Mouse (Mus musculus): Measurements from ENCODE around the gene Polr1d.

The Polr1d gene

GRCm38 (mm10) chr5:147054747-147055270, 22.0 kb upstream of the Polr1d start:
- in situ Hi-C loops (cut with MboI, MseI), result loop anchor here in 1 of 2 experiments (25.0 kb wide), 1 partner anchor 843 kb away; the partner anchor contains the start of gene Rnf6

DNA sequence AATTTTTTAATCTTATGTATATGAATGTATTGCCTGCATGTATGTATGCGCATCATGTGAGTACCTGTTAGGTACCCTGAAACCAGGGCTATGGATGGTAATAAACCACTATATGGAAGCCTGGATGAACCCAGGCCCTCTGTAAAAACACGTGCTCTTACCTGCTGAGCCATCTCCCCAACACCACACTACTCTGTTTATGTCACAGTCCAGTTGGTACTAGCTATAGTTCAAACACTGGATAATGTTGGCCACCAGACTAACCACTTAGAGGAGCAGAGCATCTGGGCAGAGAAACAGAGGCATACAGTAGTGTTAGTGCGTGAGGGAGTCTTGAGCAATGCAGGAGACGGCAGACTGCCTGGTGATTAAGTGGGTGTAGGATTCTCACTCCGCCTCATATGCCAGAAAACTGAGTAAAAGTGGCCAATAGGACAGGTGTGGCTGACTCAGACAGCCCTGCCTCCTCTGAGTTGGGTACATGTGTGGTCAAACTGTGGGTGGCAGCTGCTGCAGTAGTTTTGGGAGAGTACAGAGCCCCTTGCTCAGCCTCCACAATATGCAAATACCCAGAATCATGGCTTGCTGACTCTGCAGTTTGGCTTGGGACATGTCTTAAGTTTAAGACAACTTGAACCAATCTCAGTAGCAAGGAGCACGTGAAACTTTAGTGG, 21.1 kb upstream of the Polr1d start:
- in situ Hi-C loops (cut with MboI, MseI), result loop anchor here in 1 of 2 experiments (25.0 kb wide), 1 partner anchor 843 kb away; the partner anchor contains the start of gene Rnf6

GRCm38 (mm10) chr5:147056712-147057290, 20.0 kb upstream of the Polr1d start:
- in situ Hi-C loops (cut with MboI, MseI), result loop anchor here in 1 of 2 experiments (25.0 kb wide), 1 partner anchor 844 kb away; the partner anchor contains the start of gene Rnf6

DNA sequence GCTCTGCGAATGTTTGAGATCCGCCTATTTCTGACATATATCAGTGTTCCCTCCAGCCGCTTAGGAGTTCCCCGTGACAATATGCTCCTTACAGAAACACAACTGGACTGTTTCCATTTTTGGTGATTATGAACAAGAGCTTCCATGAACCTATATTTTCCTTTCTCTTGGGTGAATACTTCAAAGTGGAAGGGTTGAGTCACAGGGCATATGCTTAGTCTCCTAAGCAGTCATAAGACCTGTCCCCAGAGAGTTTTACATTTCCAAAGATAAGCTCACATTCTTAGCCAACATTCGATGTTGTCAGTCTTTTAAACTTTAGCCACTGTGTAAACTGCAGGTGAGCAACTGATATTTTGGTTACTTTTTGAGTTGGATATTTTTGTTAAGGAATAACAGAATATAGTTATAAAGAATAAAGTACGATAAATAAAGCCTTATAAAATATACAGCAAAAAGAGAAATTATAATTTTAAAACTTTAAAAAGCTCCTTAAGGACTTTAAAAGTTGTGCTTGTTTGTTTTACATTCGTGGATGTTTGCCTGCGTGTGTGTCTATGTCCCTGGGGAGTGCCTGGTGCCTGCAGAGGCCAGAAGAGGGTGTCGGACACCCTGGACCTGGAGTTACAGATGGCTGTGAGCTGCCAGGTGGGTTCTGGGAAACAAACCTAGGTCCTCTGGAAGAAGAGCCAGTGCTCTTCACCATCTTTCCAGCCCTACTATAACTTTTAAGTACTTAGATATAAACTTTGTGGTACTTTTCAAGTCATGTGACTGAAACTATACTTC, 19.0 kb upstream of the Polr1d start:
- in situ Hi-C loops (cut with MboI, MseI), result loop anchor here in 1 of 2 experiments (25.0 kb wide), 1 partner anchor 846 kb away; the partner anchor contains the start of gene Rnf6

DNA sequence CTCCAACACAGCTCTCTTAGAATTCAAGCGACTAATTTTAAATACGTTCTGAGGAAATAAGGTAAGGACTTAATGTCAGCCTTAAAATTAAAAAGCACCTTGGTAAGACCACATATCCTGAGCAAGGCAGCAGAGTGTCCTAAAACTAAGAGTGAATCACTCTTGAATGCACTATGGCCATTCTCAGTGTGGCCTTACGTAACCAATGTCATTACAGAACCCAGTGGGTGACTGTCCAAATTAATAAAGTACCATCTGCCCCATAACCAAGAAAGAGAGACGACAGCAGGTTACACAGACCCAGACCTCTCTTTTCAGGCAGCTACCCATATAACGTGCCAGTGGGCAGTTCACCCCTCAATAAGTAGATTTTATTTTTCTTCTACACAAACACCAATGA, 18.2 kb upstream of the Polr1d start:
- in situ Hi-C loops (cut with MboI, MseI), result loop anchor here in 1 of 2 experiments (25.0 kb wide), 1 partner anchor 846 kb away; the partner anchor contains the start of gene Rnf6

- in situ Hi-C loops (cut with MboI, MseI), result loop anchor here in 1 of 2 experiments (25.0 kb wide), 1 partner anchor 847 kb away; the partner anchor contains the start of gene Rnf6
Measured at GRCm38 (mm10) chr5:147059319-147059718, 17.5 kb upstream of the Polr1d start.

- in situ Hi-C loops (cut with MboI, MseI), result loop anchor here in 1 of 2 experiments (25.0 kb wide), 1 partner anchor 848 kb away; the partner anchor contains the start of gene Rnf6
Measured at GRCm38 (mm10) chr5:147060024-147060423, 16.8 kb upstream of the Polr1d start.

DNA sequence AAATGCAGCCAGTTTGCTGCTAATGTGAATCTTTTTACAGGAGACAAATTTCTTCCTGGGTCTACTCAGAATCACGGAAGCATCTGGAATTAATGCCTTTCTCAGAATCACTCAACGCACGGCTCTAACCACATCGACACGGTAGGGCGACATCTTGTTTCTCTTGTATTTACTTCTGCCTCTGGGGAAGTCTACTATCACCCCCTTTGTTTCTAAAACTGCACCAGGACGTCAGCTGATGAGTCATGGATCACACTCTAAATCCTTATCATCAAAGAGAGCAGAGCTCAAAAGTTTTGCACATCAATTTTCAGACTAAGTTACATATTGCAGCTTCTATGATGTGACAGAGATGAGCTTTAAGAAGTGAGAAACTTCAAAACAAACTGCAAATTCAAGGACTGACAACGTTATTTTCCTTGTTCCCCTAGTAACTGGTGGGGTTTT, 13.6 kb upstream of the Polr1d start:
- in situ Hi-C loops (cut with MboI, MseI), result loop anchor here in 1 of 2 experiments (25.0 kb wide), 1 partner anchor 851 kb away; the partner anchor contains the start of gene Rnf6

DNA sequence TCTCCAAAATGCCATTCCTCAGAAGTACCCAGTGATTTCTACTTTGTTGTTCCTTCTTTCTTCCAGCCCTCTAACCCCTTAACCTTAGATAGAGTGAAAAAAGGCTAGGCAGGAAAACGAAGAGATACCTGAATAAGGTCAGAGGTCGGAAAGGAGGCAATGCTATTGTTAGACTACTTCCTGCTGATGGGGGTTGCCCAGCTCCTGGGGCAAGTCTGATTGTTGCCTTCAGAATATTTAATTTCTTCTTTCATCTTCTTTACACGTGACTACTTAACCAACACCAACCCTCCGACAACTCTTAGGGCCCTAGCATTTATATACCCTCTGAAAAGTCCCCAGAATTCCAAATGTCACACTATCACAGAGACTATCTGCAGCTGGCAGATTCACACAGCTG, 10.7 kb upstream of the Polr1d start:
- in situ Hi-C loops (cut with MboI, MseI), result loop anchor here in 1 of 2 experiments (25.0 kb wide), 1 partner anchor 854 kb away; the partner anchor contains the start of gene Rnf6

GRCm38 (mm10) chr5:147066965-147067364, 9.9 kb upstream of the Polr1d start:
- in situ Hi-C loops (cut with MboI, MseI), result loop anchor here in 1 of 2 experiments (25.0 kb wide), 1 partner anchor 855 kb away; the partner anchor contains the start of gene Rnf6

- in situ Hi-C loops (cut with MboI, MseI), result loop anchor here in 1 of 2 experiments (25.0 kb wide), 1 partner anchor 857 kb away; the partner anchor contains the start of gene Rnf6
Measured at GRCm38 (mm10) chr5:147068876-147069275, 8.0 kb upstream of the Polr1d start.

GRCm38 (mm10) chr5:147070791-147071516, 5.9 kb upstream of the Polr1d start:
- in situ Hi-C loops (cut with MboI, MseI), result loop anchor here in 1 of 2 experiments (25.0 kb wide), 1 partner anchor 859 kb away; the partner anchor contains the start of gene Rnf6

GRCm38 (mm10) chr5:147071886-147072285, 5.0 kb upstream of the Polr1d start:
- in situ Hi-C loops (cut with MboI, MseI), result loop anchor here in 1 of 2 experiments (25.0 kb wide), 1 partner anchor 860 kb away; the partner anchor contains the start of gene Rnf6

DNA sequence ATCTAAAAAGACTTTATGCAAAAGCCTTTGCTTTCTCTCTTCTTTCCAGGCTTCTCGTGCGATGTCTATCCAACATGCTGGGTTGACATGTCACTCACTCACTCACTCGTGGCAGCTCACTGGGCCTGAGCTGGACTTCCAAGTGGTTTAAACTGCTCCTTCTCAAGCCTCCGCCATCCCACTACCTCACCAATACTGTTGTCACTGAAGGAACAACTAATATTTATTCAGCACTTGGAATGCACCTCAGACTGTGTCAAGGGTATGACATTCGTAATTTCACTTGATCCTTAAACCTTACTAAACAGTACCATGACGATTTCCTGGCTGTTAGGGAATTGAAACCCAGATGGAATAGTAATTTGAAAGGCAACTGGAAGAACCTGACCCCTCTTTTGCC, 3.0 kb upstream of the Polr1d start:
- in situ Hi-C loops (cut with MboI, MseI), result loop anchor here in 1 of 2 experiments (25.0 kb wide), 1 partner anchor 862 kb away; the partner anchor contains the start of gene Rnf6

DNA sequence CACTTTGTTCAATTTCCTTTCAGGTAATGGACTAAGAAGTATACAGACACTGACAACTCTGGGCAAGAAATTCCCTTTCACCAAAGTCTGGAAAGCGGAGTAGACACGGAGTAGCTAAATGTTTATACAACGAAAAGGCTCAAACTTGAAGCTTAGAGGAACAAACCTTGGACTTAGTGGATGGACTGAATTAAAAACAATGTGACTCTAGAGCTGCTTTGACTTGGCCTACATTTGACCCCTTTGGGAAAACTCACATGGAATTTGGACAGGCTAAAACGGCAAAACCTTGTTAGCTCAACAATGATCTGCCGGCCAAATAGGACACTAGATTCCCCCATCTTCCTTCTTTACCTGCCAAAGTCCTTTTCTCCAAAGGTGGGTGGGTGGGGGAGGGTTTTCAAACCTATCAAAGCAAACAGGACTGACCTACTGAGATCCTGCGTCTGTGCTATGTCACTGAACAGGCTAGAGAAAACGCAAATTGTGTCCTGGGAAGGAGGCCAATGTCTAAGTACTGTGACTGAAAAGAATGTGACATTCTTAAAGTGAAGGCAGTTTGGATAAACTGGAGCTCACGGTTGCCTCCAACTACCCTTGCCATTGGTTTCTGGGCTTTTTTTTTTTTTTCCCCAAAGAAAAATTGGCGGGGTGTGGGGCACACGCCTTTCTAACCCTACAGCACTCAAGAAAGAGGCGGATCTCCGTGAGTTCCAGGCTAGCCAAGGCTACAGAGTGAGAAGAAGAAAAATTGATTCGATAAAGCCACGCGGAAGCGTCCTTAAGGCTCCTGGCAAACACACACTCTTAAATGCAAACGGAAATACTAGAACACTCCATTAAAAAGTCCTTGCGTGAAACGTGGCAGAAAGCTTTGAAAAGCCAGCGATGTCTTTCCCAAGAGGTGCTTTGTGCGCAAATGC, 1.5 kb upstream of the Polr1d start:
- in situ Hi-C loops (cut with MboI, MseI), result no loop called here

DNA sequence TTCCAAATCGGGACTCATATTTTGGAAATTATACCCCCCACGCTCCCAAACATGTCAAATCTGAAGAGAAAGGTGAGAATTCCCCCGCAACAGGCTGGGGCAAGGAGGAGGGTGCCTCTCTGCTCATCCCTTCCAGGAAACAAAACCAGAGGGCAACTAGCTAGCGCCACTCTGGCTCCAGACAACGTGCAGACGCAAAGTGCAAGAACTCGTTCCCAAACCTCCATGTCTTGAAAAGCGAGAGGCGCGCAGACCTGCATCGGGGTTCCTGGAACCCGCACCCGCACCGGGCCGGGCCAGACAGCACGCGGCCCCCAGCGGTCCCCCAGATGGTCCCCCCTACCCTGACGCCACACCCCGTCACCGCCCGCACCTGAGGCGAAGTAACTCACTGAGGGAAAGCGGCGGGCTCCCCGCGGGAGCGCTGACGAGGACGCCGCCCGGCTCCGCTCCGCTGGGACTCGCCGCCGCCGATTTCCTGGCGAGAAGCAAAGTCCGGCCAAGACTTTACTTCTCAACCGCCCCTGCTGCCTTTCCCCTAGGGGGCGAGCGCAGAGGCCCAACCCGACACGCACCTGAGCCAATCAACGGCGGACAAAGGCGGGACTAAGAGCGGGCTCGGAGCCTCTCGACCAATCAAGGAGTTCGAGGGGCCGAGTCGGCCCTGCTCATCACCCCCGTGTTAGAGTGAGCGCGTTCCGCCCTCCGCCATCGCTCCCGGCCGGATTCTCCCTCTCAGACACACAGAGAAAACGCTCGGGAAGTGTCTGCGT, 638 bp upstream of the Polr1d start, which contains the start of gene Lnx2:
Gene Lnx2 (minus strand): TSS at position 561 of the 773 bp plus-strand sequence.
- in situ Hi-C loops (cut with MboI, MseI), result no loop called here

GRCm38 (mm10) chr5:147077305-147078034, 620 bp downstream of the Polr1d start:
- in situ Hi-C loops (cut with MboI, MseI), result no loop called here
